Mouse (Mus musculus) forebrain, embryonic 15.5 days (tissue): ENCODE results near the gene Pacrg. TPM values are rescaled to one million over a fixed set of nuclear protein-coding genes. Genes with fewer than 3 reads are reported as not detected.

Experiments
- ATAC-seq: fragments of 200-750 bp; cut with Nextera tagmentation; replicated peaks from 2 replicates; pipeline ENCODE4 v1.8.0; 2017; ENCODE audit warnings: mild to moderate bottlenecking, moderate TSS enrichment, moderate library complexity
- H3K27ac ChIP-seq: fragments of 300-500 bp; sonication (generic); replicated peaks from 2 replicates; pipeline ENCODE4 v1.5.1; 2015; ENCODE audit warnings: mild to moderate bottlenecking, inconsistent platforms
- H3K27me3 ChIP-seq: fragments of 300-500 bp; sonication (generic); 2 replicates; pipeline ENCODE4 v1.6.1; 2015; ENCODE audit warnings: inconsistent platforms
- H3K36me3 ChIP-seq: fragments of 300-500 bp; sonication (generic); 2 replicates; pipeline ENCODE4 v1.6.1; 2015; ENCODE audit warnings: mild to moderate bottlenecking, inconsistent platforms
- H3K4me1 ChIP-seq: fragments of 300-500 bp; sonication (generic); 2 replicates; pipeline ENCODE4 v1.6.1; 2015; ENCODE audit warnings: inconsistent platforms
- H3K4me2 ChIP-seq: fragments of 300-500 bp; sonication (generic); replicated peaks from 2 replicates; pipeline ENCODE4 v1.6.1; 2015; ENCODE audit warnings: mild to moderate bottlenecking, inconsistent platforms
- H3K4me3 ChIP-seq: fragments of 300-500 bp; sonication (generic); 2 replicates; pipeline ENCODE4 v1.5.1; 2015; ENCODE audit warnings: mild to moderate bottlenecking, inconsistent platforms
- H3K9ac ChIP-seq: fragments of 300-500 bp; sonication (generic); replicated peaks from 2 replicates; pipeline ENCODE4 v1.6.1; 2015; ENCODE audit warnings: mild to moderate bottlenecking, inconsistent platforms
- H3K9me3 ChIP-seq: fragments of 300-500 bp; sonication (generic); 2 replicates; pipeline ENCODE4 v1.6.1; 2016; ENCODE audit warnings: inconsistent platforms
- WGBS: fragments of 180-500 bp; shearing (Covaris S2); methylation state at CpG from one replicate; pipeline ENCODE4 v1.1.7; 2015; ENCODE audit warnings: mixed read lengths; 5-methylcytosine and 5-hydroxymethylcytosine counted together
- polyA plus RNA-seq: library from polyadenylated mRNA; unstranded; fragments of >200 nt; fragmentation: Nextera tagmentation; extraction: Ambion mirVana; gene quantifications from 2 replicates; pipeline ENCODE4 v1.2.1, GENCODE M21; 2015

Pacrg gene
- polyA plus RNA-seq, 1 experiment from 2014 or later: 9.7 TPM

DNA sequence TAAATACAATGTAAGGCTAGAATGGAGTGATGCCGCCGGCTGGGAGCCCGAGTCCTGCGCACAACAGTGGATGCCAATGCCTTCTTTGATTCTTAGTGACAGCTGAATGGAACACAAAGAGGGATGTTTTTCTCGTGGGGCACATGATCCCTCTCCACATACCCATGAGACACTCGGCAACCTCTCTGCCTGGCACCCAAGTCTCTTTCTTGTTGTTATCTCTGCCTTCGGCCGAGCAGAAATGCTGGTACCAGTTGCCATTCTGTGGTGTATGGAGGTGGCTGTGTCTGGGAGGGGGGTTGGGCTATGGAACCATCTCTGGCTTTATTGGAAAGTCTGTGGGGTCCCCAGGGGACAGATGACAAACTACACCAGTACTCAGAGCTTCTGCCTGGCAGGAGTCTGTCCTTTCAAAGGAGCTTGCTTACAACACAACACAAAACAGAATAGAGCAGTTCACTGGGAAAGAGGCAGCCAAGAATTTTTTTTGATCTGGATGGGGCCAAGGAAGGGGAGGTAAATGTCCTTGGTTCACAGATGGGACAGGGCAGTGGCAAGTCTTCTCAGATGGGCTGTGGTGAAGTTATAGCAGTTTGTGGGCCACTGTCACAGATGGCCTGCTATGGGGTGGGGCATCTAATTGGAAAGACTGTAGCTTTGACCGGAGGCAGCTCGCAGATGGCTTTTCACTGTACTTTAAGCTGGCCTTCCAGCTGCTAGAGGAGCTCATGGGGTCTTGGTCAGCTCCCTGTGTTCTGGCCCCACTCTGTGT is 388.6 kb downstream of the Pacrg start:
- ATAC-seq: peak; percentile 27; the same call in 1 of the 2 replicates
- H3K9me3 ChIP-seq: no peaks in the 10 kb centered on the region
- H3K4me3 ChIP-seq: no peak overlapping the region
- WGBS: 25% methylated on average over 10 of the region's 10 CpGs
- H3K9ac ChIP-seq: no peak overlapping the region
- no peaks in the 10 kb centered on the region for H3K36me3 ChIP-seq
- H3K4me1 ChIP-seq: peaks cover 17% of the 10 kb centered on the region
- H3K27ac ChIP-seq: peak overlapping the region; percentile 22; the same call in 1 of the 2 replicates
- no peak overlapping the region for H3K4me2 ChIP-seq
- no peaks in the 10 kb centered on the region for H3K27me3 ChIP-seq

DNA sequence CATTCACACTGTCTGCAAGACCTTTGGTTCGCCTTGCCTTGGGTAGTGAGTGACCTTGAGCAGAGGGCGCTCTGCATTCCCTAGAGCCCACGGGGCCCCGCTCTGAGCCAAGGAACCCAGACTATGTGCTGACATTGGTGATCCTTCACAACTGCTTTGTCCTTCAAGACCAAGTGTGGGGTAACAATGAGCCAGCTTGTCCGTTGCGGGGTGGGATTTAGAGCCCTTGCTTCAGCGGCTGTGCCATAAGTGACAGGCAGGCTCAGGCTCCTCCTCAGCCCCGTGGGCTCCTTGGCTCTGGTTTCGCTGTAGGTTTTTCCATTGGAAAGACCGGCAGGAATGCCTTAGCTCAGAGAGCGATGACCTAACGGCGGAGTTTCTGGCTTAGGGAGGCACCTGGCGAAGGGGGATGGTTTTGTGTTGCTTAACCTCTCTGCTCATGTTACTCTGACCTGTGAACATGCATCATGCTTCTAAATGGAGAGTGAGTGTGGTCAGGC is 390.3 kb downstream of the Pacrg start:
- Histone ChIP-seq H3K4me2 (no peak overlapping the region), H3K36me3 (no peaks in the 10 kb centered on the region), H3K4me3 (no peak overlapping the region), H3K27ac (no peak overlapping the region), H3K27me3 (no peaks in the 10 kb centered on the region), H3K9ac (no peak overlapping the region), H3K9me3 (no peaks in the 10 kb centered on the region), H3K4me1 (peaks cover 17% of the 10 kb centered on the region)
- WGBS: 81% methylated on average over 14 of the region's 14 CpGs
- ATAC-seq: no peak

DNA sequence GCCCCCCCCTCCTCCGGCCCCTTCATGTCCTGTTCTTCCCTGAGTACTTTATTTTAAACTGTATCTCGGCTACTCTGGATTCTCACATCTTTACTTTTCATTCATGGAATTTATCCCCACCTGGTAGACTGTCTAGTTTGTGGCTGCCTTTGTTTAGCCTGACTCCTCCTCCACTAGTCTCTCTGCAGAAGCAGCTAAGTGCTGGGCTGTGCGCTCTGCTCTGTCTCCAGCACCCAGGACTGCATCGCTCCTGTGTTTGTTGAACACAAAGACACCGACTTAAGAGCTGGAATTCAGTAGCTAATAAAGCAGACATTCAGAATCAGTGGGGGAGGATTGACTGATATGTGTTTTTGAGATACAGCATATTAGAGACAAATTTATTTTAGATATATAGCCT is 391.7 kb downstream of the Pacrg start:
- peak; percentile 57 for ATAC-seq
- H3K4me1 ChIP-seq: peaks cover 17% of the 10 kb centered on the region
- no peak overlapping the region for H3K9ac ChIP-seq
- H3K4me3 ChIP-seq: no peak overlapping the region
- H3K27ac ChIP-seq: no peak overlapping the region
- H3K36me3 ChIP-seq: no peaks in the 10 kb centered on the region
- no peaks in the 10 kb centered on the region for H3K27me3 ChIP-seq
- no peaks in the 10 kb centered on the region for H3K9me3 ChIP-seq
- no peak overlapping the region for H3K4me2 ChIP-seq
- 44% methylated on average over 5 of the region's 5 CpGs for WGBS

DNA sequence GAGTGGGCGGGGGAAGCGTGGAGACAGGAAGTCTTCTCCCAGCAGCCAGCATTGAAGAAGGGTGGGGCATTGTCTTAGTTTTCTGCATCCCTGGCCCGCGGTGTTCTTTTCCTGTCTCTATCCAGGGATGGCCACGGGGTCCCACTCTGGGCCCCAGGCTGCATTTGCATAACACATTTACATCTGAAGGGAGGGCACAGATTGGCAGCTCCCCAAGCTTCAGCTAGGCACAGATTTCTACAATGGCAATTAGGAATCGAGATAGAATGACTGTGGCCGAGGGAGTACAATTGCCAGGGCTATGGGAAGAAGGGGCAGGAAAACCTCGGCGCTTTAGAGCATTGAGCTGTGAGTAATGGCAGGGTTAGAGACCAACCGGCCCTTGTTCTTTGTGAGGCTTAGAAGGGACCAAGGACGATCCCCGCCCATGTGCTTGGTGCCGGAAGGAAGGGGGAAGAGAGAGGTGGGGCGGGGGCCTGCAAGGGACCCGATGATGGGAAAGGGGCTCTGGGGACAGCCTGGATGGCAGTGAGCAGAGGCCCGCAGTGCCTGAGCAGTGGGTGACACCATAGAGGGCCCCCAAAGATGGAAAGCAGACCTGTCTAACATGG is 398.5 kb downstream of the Pacrg start:
- ATAC-seq: peak; percentile 96
- H3K27me3 ChIP-seq: no peaks in the 10 kb centered on the region
- H3K27ac ChIP-seq: peak overlapping the region; percentile 68
- 8% methylated on average over 16 of the region's 16 CpGs for WGBS
- no peak overlapping the region for H3K9ac ChIP-seq
- H3K4me3 ChIP-seq: no peak overlapping the region
- no peaks in the 10 kb centered on the region for H3K9me3 ChIP-seq
- peak overlapping the region; percentile 20 for H3K4me2 ChIP-seq
- no peaks in the 10 kb centered on the region for H3K36me3 ChIP-seq
- peaks cover 23% of the 10 kb centered on the region for H3K4me1 ChIP-seq

DNA sequence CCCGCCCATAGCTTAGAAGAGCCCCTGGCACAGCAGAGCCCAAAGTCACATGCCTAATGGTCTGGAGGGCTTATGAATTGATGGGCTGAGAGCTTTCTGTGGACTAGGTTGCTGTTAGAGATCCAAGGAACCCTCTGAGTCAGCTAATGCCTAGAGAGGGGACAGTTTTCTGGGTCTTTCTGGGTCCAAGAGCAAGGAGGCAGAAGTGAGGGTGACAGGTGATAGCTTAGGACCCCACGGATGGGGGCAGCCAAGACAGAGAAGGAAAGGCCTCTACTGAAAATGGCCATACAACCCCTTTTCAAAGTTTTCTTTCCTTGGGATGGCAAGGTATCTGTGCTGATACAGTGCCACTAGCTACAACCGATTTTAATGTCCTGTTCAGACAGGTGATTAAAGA is 399.1 kb downstream of the Pacrg start:
- Histone ChIP-seq H3K27ac (peak overlapping the region; percentile 68; the same call in 1 of the 2 replicates), H3K4me3 (no peak overlapping the region), H3K4me2 (no peak overlapping the region), H3K9me3 (no peaks in the 10 kb centered on the region), H3K4me1 (peaks cover 23% of the 10 kb centered on the region), H3K9ac (no peak overlapping the region), H3K27me3 (no peaks in the 10 kb centered on the region), H3K36me3 (no peaks in the 10 kb centered on the region)
- no peak for ATAC-seq
- 61% methylated on average over 3 of the region's 3 CpGs for WGBS

DNA sequence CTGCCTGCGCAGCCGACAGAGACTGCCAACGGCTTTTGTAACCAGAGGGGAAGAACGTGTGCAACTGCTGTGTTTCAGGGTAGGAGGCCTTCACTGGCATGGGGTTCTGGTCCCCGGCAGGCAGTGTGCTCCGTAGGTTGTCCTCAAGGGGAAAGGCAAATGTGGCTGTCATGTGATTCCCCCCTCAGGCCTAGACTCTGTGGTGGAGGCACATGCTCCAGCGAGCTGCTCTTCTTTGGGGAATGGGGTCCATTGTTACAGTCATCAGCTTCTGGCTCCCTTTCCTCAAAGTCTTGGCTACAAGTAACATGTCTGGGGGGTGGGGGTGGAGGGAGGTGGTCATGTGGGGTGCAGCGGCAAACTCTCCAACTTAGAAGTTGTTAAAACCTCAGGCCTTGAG is 400.3 kb downstream of the Pacrg start:
- ATAC-seq: no peak
- no peaks in the 10 kb centered on the region for H3K27me3 ChIP-seq
- no peak overlapping the region for H3K4me2 ChIP-seq
- no peak overlapping the region for H3K4me3 ChIP-seq
- H3K9me3 ChIP-seq: no peaks in the 10 kb centered on the region
- no peak overlapping the region for H3K27ac ChIP-seq
- 55% methylated on average over 8 of the region's 8 CpGs for WGBS
- no peaks in the 10 kb centered on the region for H3K36me3 ChIP-seq
- no peak overlapping the region for H3K9ac ChIP-seq
- H3K4me1 ChIP-seq: peaks cover 23% of the 10 kb centered on the region

DNA sequence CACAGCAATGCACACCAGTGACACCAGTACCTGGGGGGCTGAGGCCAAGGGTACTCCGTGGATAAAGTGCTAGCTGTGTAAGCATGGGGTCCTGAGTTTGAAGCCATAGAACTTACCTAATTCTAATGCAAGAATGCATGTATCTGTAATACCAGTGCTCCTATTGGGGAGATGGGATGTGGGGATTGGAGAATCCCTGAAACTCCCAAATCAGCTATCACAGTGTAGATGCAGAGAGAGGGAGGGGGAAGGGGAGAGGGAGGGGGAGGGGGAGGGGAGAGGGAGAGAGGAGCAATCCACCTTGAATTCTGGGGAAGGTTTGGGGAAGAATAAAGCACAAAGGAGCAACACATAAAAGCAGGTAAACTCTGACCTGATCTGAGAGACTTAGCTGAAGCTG is 405.2 kb downstream of the Pacrg start:
- no peaks in the 10 kb centered on the region for H3K9me3 ChIP-seq
- peaks cover 4% of the 10 kb centered on the region for H3K4me1 ChIP-seq
- no peak for ATAC-seq
- WGBS: 61% methylated on average over 1 of the region's 1 CpGs
- H3K4me2 ChIP-seq: no peak overlapping the region
- no peak overlapping the region for H3K27ac ChIP-seq
- no peak overlapping the region for H3K4me3 ChIP-seq
- H3K27me3 ChIP-seq: no peaks in the 10 kb centered on the region
- H3K36me3 ChIP-seq: no peaks in the 10 kb centered on the region
- no peak overlapping the region for H3K9ac ChIP-seq

DNA sequence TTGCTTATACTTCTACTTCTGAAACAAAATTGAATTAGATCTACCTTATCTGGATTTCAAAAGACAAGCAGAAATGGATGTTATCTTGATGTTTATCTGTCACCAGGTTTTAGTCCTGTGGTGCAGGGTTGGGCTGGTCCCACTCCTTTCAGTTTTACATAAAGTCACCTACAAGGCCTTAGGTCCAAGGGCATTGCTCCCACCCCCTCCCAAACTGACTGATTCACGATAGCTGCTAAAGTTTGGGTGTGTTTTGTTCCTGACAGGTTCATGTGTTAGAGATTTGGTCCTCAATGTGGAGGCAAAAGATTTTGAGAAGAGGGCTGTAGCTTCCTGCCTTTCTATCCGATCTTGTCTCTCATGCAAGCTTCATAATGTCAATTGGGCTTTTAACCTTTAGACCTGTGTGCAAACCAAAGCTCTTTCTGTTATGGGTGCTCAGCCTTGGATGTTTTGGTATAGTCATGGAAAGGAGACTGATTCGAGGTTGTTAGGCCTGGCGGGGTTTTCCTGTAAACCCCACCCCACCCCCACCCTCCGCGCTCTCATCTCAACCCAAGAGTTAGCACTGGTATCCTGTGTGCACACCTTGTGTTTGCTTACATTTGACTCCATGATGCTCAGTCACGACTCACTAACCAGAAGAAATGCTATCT is 407.5 kb downstream of the Pacrg start:
- Histone ChIP-seq H3K9ac (no peak overlapping the region), H3K36me3 (no peaks in the 10 kb centered on the region), H3K9me3 (no peaks in the 10 kb centered on the region), H3K4me1 (no peaks in the 10 kb centered on the region), H3K4me2 (no peak overlapping the region), H3K4me3 (no peak overlapping the region), H3K27me3 (no peaks in the 10 kb centered on the region), H3K27ac (no peak overlapping the region)
- no peak for ATAC-seq
- 95% methylated on average over 7 of the region's 7 CpGs for WGBS

DNA sequence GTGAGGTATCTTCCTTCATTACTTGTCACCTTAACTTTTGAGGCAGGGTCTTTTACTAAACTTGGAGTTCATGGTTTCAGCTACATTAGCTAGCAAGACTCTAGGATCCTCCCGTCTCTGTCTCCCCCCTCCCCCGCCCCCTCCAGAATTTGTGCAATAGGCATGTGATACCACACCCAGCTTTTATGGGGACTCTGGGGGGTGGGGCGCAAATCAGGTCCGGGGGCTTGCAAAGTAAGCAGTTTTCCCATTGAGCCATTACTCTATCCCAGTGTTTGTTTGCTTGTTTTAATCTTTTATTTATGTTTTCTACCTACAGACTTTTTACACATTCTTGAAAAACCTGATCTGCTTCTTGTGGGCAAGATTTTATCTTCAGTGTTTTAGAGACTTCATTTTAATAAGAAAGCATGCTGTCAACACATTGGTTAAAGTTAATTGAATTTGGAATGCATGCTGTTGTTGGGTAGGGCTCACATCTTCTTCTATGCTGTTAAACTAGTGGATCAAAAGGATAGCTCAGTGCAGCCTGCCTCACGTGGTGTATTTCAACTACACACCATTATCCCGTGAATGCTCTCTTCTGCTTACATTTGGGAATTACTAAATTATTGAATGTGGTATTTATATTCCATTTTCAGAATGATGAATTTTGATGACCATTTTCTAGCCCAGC is 408.1 kb downstream of the Pacrg start:
- ATAC-seq: no peak
- no peak overlapping the region for H3K27ac ChIP-seq
- WGBS: 66% methylated on average over 6 of the region's 6 CpGs
- H3K9ac ChIP-seq: no peak overlapping the region
- no peak overlapping the region for H3K4me2 ChIP-seq
- no peaks in the 10 kb centered on the region for H3K9me3 ChIP-seq
- no peaks in the 10 kb centered on the region for H3K36me3 ChIP-seq
- no peaks in the 10 kb centered on the region for H3K27me3 ChIP-seq
- H3K4me3 ChIP-seq: no peak overlapping the region
- H3K4me1 ChIP-seq: no peaks in the 10 kb centered on the region

DNA sequence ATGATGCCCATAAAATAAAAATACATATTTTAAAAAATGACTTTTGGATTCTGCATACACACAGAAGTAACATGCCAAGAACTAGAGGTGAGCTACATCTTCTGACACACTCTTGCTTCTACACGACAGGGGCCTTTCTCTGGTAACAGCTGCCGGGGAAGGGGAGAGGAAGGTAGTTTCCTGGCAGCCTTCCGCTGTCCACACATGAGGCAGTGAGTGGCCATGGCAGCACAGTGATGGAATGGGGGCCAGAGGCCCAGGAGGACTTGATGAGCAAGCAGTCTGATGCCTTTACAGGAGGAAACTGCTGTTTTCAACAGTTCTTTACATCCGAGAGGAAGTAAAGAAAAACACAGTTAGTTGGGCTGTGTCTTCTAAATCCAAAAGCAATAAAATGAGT is 409.3 kb downstream of the Pacrg start:
- Histone ChIP-seq H3K4me1 (no peaks in the 10 kb centered on the region), H3K36me3 (no peaks in the 10 kb centered on the region), H3K4me2 (no peak overlapping the region), H3K27me3 (no peaks in the 10 kb centered on the region), H3K9me3 (no peaks in the 10 kb centered on the region), H3K4me3 (no peak overlapping the region), H3K9ac (no peak overlapping the region), H3K27ac (no peak overlapping the region)
- no peak for ATAC-seq
- 87% methylated on average over 4 of the region's 4 CpGs for WGBS

DNA sequence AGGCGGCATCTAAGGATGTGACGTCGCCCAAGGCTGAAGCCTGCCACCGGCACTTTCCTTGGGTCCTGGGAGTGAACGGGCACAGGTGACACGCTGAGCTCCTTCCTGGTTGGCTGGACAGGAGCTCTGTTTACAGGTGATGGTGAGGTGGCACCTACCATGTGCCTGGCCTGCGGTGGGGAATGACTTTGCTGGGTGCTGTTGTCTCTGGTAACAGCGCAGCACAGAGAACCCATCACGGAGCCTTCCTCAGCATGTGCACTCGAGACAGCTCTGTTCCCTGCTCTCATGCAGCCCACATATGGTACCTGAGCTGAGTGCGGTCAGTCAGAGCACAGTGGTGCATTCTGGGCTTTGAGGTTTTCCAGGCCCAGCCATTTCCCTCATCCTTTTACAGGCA is 410.7 kb downstream of the Pacrg start:
- no peak for ATAC-seq
- no peak overlapping the region for H3K4me3 ChIP-seq

DNA sequence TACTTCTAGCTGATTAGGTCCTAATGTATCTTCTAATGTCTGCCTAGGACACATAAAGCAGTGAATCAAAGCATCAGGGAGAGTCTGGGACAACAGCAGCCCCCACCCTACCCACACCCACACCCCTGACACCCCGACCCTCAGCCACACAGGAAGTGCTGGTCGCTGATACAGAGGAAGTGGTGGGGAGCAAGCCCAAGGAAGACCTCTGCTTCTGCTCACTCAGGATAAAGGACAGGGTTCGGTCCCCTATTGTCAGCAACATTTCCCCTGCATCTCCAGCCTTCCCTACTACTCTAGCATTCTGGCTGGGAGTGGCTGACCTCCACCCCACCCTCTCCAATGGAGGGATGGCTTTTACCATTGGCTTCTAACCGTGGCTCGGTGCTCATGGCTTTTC is 414.8 kb downstream of the Pacrg start:
- no peaks in the 10 kb centered on the region for H3K36me3 ChIP-seq
- WGBS: 89% methylated on average over 5 of the region's 5 CpGs
- no peaks in the 10 kb centered on the region for H3K9me3 ChIP-seq
- H3K9ac ChIP-seq: no peak overlapping the region
- no peak overlapping the region for H3K4me2 ChIP-seq
- H3K27ac ChIP-seq: no peak overlapping the region
- H3K4me3 ChIP-seq: no peak overlapping the region
- no peaks in the 10 kb centered on the region for H3K4me1 ChIP-seq
- ATAC-seq: no peak
- no peaks in the 10 kb centered on the region for H3K27me3 ChIP-seq

More for the DNA sequence above, 410.7 kb downstream of the Pacrg start:
- Histone ChIP-seq H3K27me3 (no peaks in the 10 kb centered on the region), H3K4me2 (no peak overlapping the region), H3K9ac (no peak overlapping the region), H3K9me3 (no peaks in the 10 kb centered on the region), H3K36me3 (no peaks in the 10 kb centered on the region), H3K4me1 (no peaks in the 10 kb centered on the region), H3K27ac (no peak overlapping the region)
- WGBS: 92% methylated on average over 11 of the region's 11 CpGs
